Mouse (Mus musculus) macrophage (primary cell): ENCODE data around the gene Fbn1. TPM values are rescaled to one million over a fixed set of nuclear protein-coding genes. Genes with fewer than 3 reads are reported as not detected.
"Not testable (repeated sequence)": the region's sequence is repeated elsewhere in the genome, so short reads cannot be mapped to it uniquely, and the experiment has no call there.

Experiments
- H3K27ac ChIP-seq: fragments of 350-480 bp; formaldehyde crosslinking; 2 replicates; pipeline ENCODE4 v1.9.0; 2021
- H3K36me3 ChIP-seq: fragments of 350-480 bp; formaldehyde crosslinking; 2 replicates; pipeline ENCODE4 v1.9.0; 2021; ENCODE audit errors: inconsistent target
- H3K4me3 ChIP-seq: fragments of 350-480 bp; formaldehyde crosslinking; 2 replicates; pipeline ENCODE4 v1.9.0; 2021; ENCODE audit errors: inconsistent target
- H3K79me2 ChIP-seq: fragments of 350-480 bp; formaldehyde crosslinking; 2 replicates; pipeline ENCODE4 v1.9.0; 2021; ENCODE audit errors: inconsistent target
- WGBS: methylation state at CpG from one replicate; pipeline ENCODE4 v1.1.7; 2026; ENCODE audit warnings: inconsistent platforms; ENCODE audit not compliant: missing documents; 5-methylcytosine and 5-hydroxymethylcytosine counted together
- polyA plus RNA-seq: library from polyadenylated mRNA; stranded (reverse); fragments of 250-400 nt; gene quantifications from 3 replicates; pipeline ENCODE4 v1.2.4, GENCODE M21; 2018; ENCODE audit warnings: inconsistent platforms

The Fbn1 gene
- polyA plus RNA-seq, 1 experiment from 2014 or later = 0.04 TPM

- H3K27ac ChIP-seq = no peak overlapping the region
- no peaks in the 10 kb centered on the region for H3K79me2 ChIP-seq
- WGBS = 94% methylated on average over 8 of the region's 8 CpGs
- H3K36me3 ChIP-seq = no peaks in the 10 kb centered on the region
- H3K4me3 ChIP-seq = no peak overlapping the region
Measured at GRCm38 (mm10) chr2:125302625-125302924, 205.2 kb downstream of the Fbn1 start.

- Histone ChIP-seq H3K4me3 (no peak overlapping the region), H3K79me2 (no peaks in the 10 kb centered on the region), H3K27ac (no peak overlapping the region), H3K36me3 (no peaks in the 10 kb centered on the region)
- WGBS = 89% methylated on average over 9 of the region's 9 CpGs
Measured at GRCm38 (mm10) chr2:125301877-125302624, 205.7 kb downstream of the Fbn1 start.

- WGBS = 91% methylated on average over 1 of the region's 1 CpGs
- no peak overlapping the region for H3K27ac ChIP-seq
- H3K4me3 ChIP-seq = no peak overlapping the region
- no peaks in the 10 kb centered on the region for H3K79me2 ChIP-seq
- H3K36me3 ChIP-seq = no peaks in the 10 kb centered on the region
Measured at GRCm38 (mm10) chr2:125298841-125299240, 209.0 kb downstream of the Fbn1 start.

GRCm38 (mm10) chr2:125295526-125295925 lies 212.3 kb downstream of the Fbn1 start:
- no peak overlapping the region for H3K27ac ChIP-seq
- WGBS = 89% methylated on average over 3 of the region's 3 CpGs
- H3K79me2 ChIP-seq = no peaks in the 10 kb centered on the region
- no peak overlapping the region for H3K4me3 ChIP-seq
- no peaks in the 10 kb centered on the region for H3K36me3 ChIP-seq

- H3K27ac ChIP-seq = no peak overlapping the region
- H3K36me3 ChIP-seq = no peaks in the 10 kb centered on the region
- 89% methylated on average over 5 of the region's 5 CpGs for WGBS
- no peak overlapping the region for H3K4me3 ChIP-seq
- no peaks in the 10 kb centered on the region for H3K79me2 ChIP-seq
Measured at GRCm38 (mm10) chr2:125293969-125294491, 213.8 kb downstream of the Fbn1 start.

GRCm38 (mm10) chr2:125292616-125293015 lies 215.2 kb downstream of the Fbn1 start:
- no peaks in the 10 kb centered on the region for H3K36me3 ChIP-seq
- no peak overlapping the region for H3K4me3 ChIP-seq
- no peaks in the 10 kb centered on the region for H3K79me2 ChIP-seq
- 95% methylated on average over 7 of the region's 7 CpGs for WGBS
- H3K27ac ChIP-seq = no peak overlapping the region

GRCm38 (mm10) chr2:125291101-125291500 lies 216.7 kb downstream of the Fbn1 start:
- no peaks in the 10 kb centered on the region for H3K79me2 ChIP-seq
- no peaks in the 10 kb centered on the region for H3K36me3 ChIP-seq
- no peak overlapping the region for H3K27ac ChIP-seq
- no peak overlapping the region for H3K4me3 ChIP-seq
- 64% methylated on average over 1 of the region's 1 CpGs for whole genome bisulfite sequencing

- no peak overlapping the region for H3K27ac ChIP-seq
- no peak overlapping the region for H3K4me3 ChIP-seq
- 88% methylated on average over 10 of the region's 10 CpGs for WGBS
- no peaks in the 10 kb centered on the region for H3K79me2 ChIP-seq
- no peaks in the 10 kb centered on the region for H3K36me3 ChIP-seq
Measured at GRCm38 (mm10) chr2:125290197-125290965, 217.4 kb downstream of the Fbn1 start.

GRCm38 (mm10) chr2:125285777-125286176 lies 222.0 kb downstream of the Fbn1 start:
- WGBS = 74% methylated on average over 4 of the region's 4 CpGs
- Histone ChIP-seq H3K36me3 (no peaks in the 10 kb centered on the region), H3K27ac (no peak overlapping the region), H3K4me3 (no peak overlapping the region), H3K79me2 (no peaks in the 10 kb centered on the region)

GRCm38 (mm10) chr2:125282334-125283206 lies 225.2 kb downstream of the Fbn1 start:
- WGBS = 5% methylated on average over 14 of the region's 14 CpGs
- no peak overlapping the region for H3K27ac ChIP-seq
- peak overlapping the region; percentile 24 for H3K4me3 ChIP-seq

GRCm38 (mm10) chr2:125279995-125280394 lies 227.8 kb downstream of the Fbn1 start:
- not testable (repeated sequence) for H3K36me3 ChIP-seq, H3K27ac ChIP-seq, H3K4me3 ChIP-seq, H3K79me2 ChIP-seq
- 95% methylated on average over 9 of the region's 9 CpGs for WGBS

More at GRCm38 (mm10) chr2:125282334-125283206, 225.2 kb downstream of the Fbn1 start:
- Histone ChIP-seq H3K36me3 (no peaks in the 10 kb centered on the region), H3K79me2 (no peaks in the 10 kb centered on the region)

GRCm38 (mm10) chr2:125278474-125278873 lies 229.3 kb downstream of the Fbn1 start:
- Histone ChIP-seq H3K4me3 (no peak overlapping the region), H3K27ac (no peak overlapping the region), H3K79me2 (no peaks in the 10 kb centered on the region), H3K36me3 (no peaks in the 10 kb centered on the region)
- 28% methylated on average over 6 of the region's 7 CpGs for WGBS

GRCm38 (mm10) chr2:125276692-125277091 lies 231.1 kb downstream of the Fbn1 start:
- no peaks in the 10 kb centered on the region for H3K79me2 ChIP-seq
- H3K4me3 ChIP-seq = no peak overlapping the region
- no peak overlapping the region for H3K27ac ChIP-seq
- 87% methylated on average over 5 of the region's 5 CpGs for WGBS
- H3K36me3 ChIP-seq = no peaks in the 10 kb centered on the region

- Histone ChIP-seq H3K4me3 (no peak overlapping the region), H3K79me2 (no peaks in the 10 kb centered on the region), H3K36me3 (no peaks in the 10 kb centered on the region), H3K27ac (no peak overlapping the region)
- WGBS = 90% methylated on average over 5 of the region's 5 CpGs
Measured at GRCm38 (mm10) chr2:125275617-125276016, 232.2 kb downstream of the Fbn1 start.
